Mouse (Mus musculus) heart, embryonic 14.5 days (tissue): ENCODE measurements around the gene Ear14. TPM values are rescaled to one million over a fixed set of nuclear protein-coding genes. Genes with fewer than 3 reads are reported as not detected.
"Not testable (repeated sequence)": the region's sequence is repeated elsewhere in the genome, so short reads cannot be mapped to it uniquely, and the experiment has no call there.

ENCODE experiments used
- ATAC-seq: fragments of 200-750 bp; cut with Nextera tagmentation; 2 replicates; pipeline ENCODE4 v1.8.0; 2017; ENCODE audit warnings: low read depth, moderate TSS enrichment; ENCODE audit not compliant: insufficient number of reproducible peaks, insufficient read depth, low FRiP score
- H3K27ac ChIP-seq, 2 experiments: fragments of 200-500 bp in 1 of 2; fragments of 300-500 bp in 1 of 2; sonication (generic) in 1 of 2; replicated peaks in 1 of 2; 2 replicates each; pipeline ENCODE4 v1.5.1; 2012 to 2014; ENCODE audit warnings: low read depth in 2 of 2, low read length in 2 of 2, control low read depth in 1 of 2, mild to moderate bottlenecking in 1 of 2, mixed read lengths in 1 of 2; ENCODE audit not compliant: control insufficient read depth in 1 of 2, insufficient read depth in 1 of 2
- H3K27me3 ChIP-seq: fragments of 300-500 bp; sonication (generic); 2 replicates; pipeline ENCODE4 v1.6.1; 2014; ENCODE audit warnings: mild to moderate bottlenecking, low read length, control low read depth; ENCODE audit not compliant: control insufficient read depth, insufficient read depth
- H3K36me3 ChIP-seq: fragments of 300-500 bp; sonication (generic); 2 replicates; pipeline ENCODE4 v1.6.1; 2014; ENCODE audit warnings: mild to moderate bottlenecking, control low read depth, low read length, mixed read lengths; ENCODE audit not compliant: control insufficient read depth, insufficient read depth
- H3K4me1 ChIP-seq, 2 experiments: fragments of 200-500 bp in 1 of 2; fragments of 300-500 bp in 1 of 2; sonication (generic) in 1 of 2; 2 replicates each; pipeline ENCODE4 v1.6.1; 2012 to 2014; ENCODE audit warnings: low read length in 2 of 2, control low read depth in 1 of 2, mixed read lengths in 1 of 2; ENCODE audit not compliant: control insufficient read depth in 2 of 2, insufficient read depth in 2 of 2
- H3K4me2 ChIP-seq: fragments of 300-500 bp; sonication (generic); 2 replicates; pipeline ENCODE4 v1.6.1; 2014; ENCODE audit warnings: mild to moderate bottlenecking, low read length
- H3K4me3 ChIP-seq, 2 experiments: fragments of 200-500 bp in 1 of 2; fragments of 300-500 bp in 1 of 2; sonication (generic) in 1 of 2; 2 replicates each; pipeline ENCODE4 v1.5.1; 2012 to 2014; ENCODE audit warnings: low read length in 2 of 2, mild to moderate bottlenecking in 2 of 2, control low read depth in 1 of 2, low read depth in 1 of 2, moderate library complexity in 1 of 2; ENCODE audit not compliant: control insufficient read depth in 1 of 2, insufficient read depth in 1 of 2
- H3K9ac ChIP-seq: fragments of 300-500 bp; sonication (generic); 2 replicates; pipeline ENCODE4 v1.6.1; 2014; ENCODE audit warnings: mild to moderate bottlenecking, low read length
- H3K9me3 ChIP-seq: fragments of 300-500 bp; sonication (generic); 2 replicates; pipeline ENCODE4 v1.6.1; 2016; ENCODE audit warnings: low read length, control low read depth; ENCODE audit not compliant: control insufficient read depth
- WGBS: fragments of 180-500 bp; shearing (Covaris S2); extraction: QIAGEN DNeasy Blood & Tissue Kit; methylation state at CpG from one replicate; pipeline ENCODE4 v1.1.7; 2014; 5-methylcytosine and 5-hydroxymethylcytosine counted together
- polyA plus RNA-seq: library from polyadenylated mRNA; unstranded; fragments of >200 nt; fragmentation: Nextera tagmentation; extraction: Ambion mirVana; gene quantifications from 2 replicates; pipeline ENCODE4 v1.2.1, GENCODE M21; 2014

The Ear14 gene
- polyA plus RNA-seq, 1 experiment from 2014 or later, result not detected

- Histone ChIP-seq H3K27ac (no peak overlapping the region), H3K4me2 (no peak overlapping the region), H3K4me3 (no peak overlapping the region), H3K9me3 (no peaks in the 10 kb centered on the region), H3K4me1 (no peaks in the 10 kb centered on the region), H3K27me3 (no peaks in the 10 kb centered on the region), H3K36me3 (no peaks in the 10 kb centered on the region), H3K9ac (no peak overlapping the region)
- no peak for ATAC-seq
- 82% methylated on average over 2 of the region's 2 CpGs for WGBS
Observed at GRCm38 (mm10) chr14:51200466-51200865, 2.7 kb upstream of the Ear14 start.

- H3K36me3 ChIP-seq, H3K4me2 ChIP-seq, H3K27me3 ChIP-seq, H3K27ac ChIP-seq, H3K9me3 ChIP-seq, ATAC-seq, H3K4me3 ChIP-seq, H3K9ac ChIP-seq, H3K4me1 ChIP-seq: not testable (repeated sequence)
- WGBS, result 90% methylated on average over 3 of the region's 3 CpGs
Observed at GRCm38 (mm10) chr14:51220075-51220474, 16.9 kb downstream of the Ear14 start.

- not testable (repeated sequence) for H3K9me3 ChIP-seq, H3K36me3 ChIP-seq, H3K27me3 ChIP-seq, H3K27ac ChIP-seq, H3K4me3 ChIP-seq, H3K4me2 ChIP-seq, ATAC-seq, H3K4me1 ChIP-seq, H3K9ac ChIP-seq
- 45% methylated on average over 4 of the region's 4 CpGs for WGBS
Observed at GRCm38 (mm10) chr14:51229657-51230056, 26.5 kb downstream of the Ear14 start.

- ATAC-seq, H3K4me2 ChIP-seq, H3K27me3 ChIP-seq, H3K36me3 ChIP-seq, H3K4me3 ChIP-seq, H3K9ac ChIP-seq, H3K4me1 ChIP-seq, H3K9me3 ChIP-seq, H3K27ac ChIP-seq: not testable (repeated sequence)
- 75% methylated on average over 1 of the region's 1 CpGs for WGBS
Observed at GRCm38 (mm10) chr14:51237488-51237887, 34.3 kb downstream of the Ear14 start.

- H3K4me3 ChIP-seq, result no peak overlapping the region
- no peak overlapping the region for H3K27ac ChIP-seq
- H3K36me3 ChIP-seq, result no peaks in the 10 kb centered on the region
- no peaks in the 10 kb centered on the region for H3K9me3 ChIP-seq
- peaks cover 0 to 6% of the 10 kb centered on the region in 2 experiments; a peak in 3 of 4 replicates for H3K4me1 ChIP-seq
- H3K27me3 ChIP-seq, result no peaks in the 10 kb centered on the region
- H3K9ac ChIP-seq, result no peak overlapping the region
- H3K4me2 ChIP-seq, result no peak overlapping the region
- no peak for ATAC-seq
Observed at GRCm38 (mm10) chr14:51240899-51241298, 37.7 kb downstream of the Ear14 start.

- Histone ChIP-seq H3K4me1 (no peaks in the 10 kb centered on the region), H3K36me3 (no peaks in the 10 kb centered on the region), H3K4me3 (no peak overlapping the region), H3K4me2 (no peak overlapping the region), H3K9me3 (no peaks in the 10 kb centered on the region), H3K27ac (no peak overlapping the region), H3K9ac (no peak overlapping the region), H3K27me3 (no peaks in the 10 kb centered on the region)
- 82% methylated on average over 1 of the region's 1 CpGs for WGBS
- ATAC-seq, result no peak
Observed at GRCm38 (mm10) chr14:51247736-51248135, 44.5 kb downstream of the Ear14 start.

- no peak for ATAC-seq
- Histone ChIP-seq H3K4me2 (no peak overlapping the region), H3K9me3 (no peaks in the 10 kb centered on the region), H3K36me3 (no peaks in the 10 kb centered on the region), H3K9ac (no peak overlapping the region), H3K27me3 (no peaks in the 10 kb centered on the region), H3K27ac (no peak overlapping the region), H3K4me3 (no peak overlapping the region), H3K4me1 (no peaks in the 10 kb centered on the region)
- WGBS, result 71% methylated on average over 3 of the region's 3 CpGs
Observed at GRCm38 (mm10) chr14:51250348-51250747, 47.2 kb downstream of the Ear14 start.

GRCm38 (mm10) chr14:51252206-51252605, 49.0 kb downstream of the Ear14 start:
- H3K27ac ChIP-seq, H3K36me3 ChIP-seq, H3K9me3 ChIP-seq, H3K4me2 ChIP-seq, H3K27me3 ChIP-seq, H3K9ac ChIP-seq, ATAC-seq, H3K4me1 ChIP-seq, H3K4me3 ChIP-seq: not testable (repeated sequence)
